Mouse (Mus musculus): ENCODE measurements around the gene Robo1. TPM values are rescaled to one million over a fixed set of nuclear protein-coding genes. Genes with fewer than 3 reads are reported as not detected.

The Robo1 gene
- total RNA-seq, 2 experiments from 2014 or later: 75.0 to 75.7 TPM

DNA sequence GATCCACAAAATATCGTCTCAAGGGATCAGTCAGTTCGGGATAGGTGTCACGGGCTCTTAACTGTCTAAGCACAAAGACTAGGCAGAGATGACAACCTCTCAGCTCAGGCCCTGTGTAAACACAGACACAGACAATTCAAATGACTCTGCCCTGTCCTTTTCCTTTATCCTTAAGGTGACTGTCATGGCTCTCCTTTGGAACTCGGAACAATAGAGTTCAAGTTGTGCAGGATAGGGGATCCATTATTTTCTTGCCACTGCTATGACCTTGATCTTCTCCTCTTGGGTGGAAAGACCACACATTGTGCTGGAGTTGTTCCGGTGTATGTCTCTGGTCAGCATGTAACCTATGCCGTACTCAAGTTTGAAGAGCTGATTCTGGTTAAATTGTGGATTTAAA is 395.4 kb downstream of the Robo1 start:
- intact Hi-C loops (cut with DNase I): no loop called here

GRCm38 (mm10) chr16:72705851-72706250 is 397.7 kb downstream of the Robo1 start:
- intact Hi-C loops (cut with DNase I): no loop called here

More for the DNA sequence above, 395.4 kb downstream of the Robo1 start:
- no peak for DNase-seq (ENCODE audit: low spot score in 2 of 2)

GRCm38 (mm10) chr16:72708526-72708925 is 400.4 kb downstream of the Robo1 start:
- DNase-seq (ENCODE audit: low spot score in 2 of 2): no peak
- intact Hi-C loops (cut with DNase I): no loop called here

More at GRCm38 (mm10) chr16:72705851-72706250, 397.7 kb downstream of the Robo1 start:
- no peak for DNase-seq (ENCODE audit: low spot score in 2 of 2)

DNA sequence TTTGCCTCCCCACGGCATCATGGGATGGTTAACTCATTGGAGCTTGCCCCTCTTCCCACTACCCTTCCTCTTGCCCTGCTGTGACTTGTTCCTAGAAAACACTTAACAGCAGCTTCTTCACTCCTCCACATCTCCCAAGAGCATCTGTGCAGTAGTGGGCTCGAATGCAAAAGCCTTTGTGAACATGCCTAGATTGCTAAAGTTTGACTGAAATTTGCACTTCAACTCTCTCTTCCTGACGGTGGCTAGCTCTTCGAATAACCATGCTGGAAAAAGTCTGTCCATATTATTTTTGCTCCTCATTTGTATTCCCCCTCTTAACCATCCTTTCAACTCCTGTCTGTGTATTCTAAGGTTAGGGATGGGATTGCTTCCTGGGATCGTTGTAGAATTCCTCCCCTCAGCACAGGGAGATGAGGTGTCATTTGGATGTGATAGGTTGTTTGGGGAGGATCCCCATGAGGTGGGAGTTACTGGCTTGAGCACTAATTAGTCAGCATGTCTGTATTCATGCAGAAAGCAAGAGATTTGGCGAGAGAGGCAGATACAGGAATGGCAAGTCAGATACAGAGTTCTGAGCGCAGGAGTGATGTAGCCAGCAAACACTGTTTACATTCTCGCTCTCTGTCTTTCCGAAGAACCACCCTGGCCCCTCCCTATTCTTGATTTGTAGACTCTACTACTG is 409.2 kb downstream of the Robo1 start:
- no peak for DNase-seq (ENCODE audit: low spot score in 2 of 2)
- intact Hi-C loops (cut with DNase I): no loop called here

- intact Hi-C loops (cut with DNase I): no loop called here
Measured at GRCm38 (mm10) chr16:72719063-72719462, 411.0 kb downstream of the Robo1 start.

DNA sequence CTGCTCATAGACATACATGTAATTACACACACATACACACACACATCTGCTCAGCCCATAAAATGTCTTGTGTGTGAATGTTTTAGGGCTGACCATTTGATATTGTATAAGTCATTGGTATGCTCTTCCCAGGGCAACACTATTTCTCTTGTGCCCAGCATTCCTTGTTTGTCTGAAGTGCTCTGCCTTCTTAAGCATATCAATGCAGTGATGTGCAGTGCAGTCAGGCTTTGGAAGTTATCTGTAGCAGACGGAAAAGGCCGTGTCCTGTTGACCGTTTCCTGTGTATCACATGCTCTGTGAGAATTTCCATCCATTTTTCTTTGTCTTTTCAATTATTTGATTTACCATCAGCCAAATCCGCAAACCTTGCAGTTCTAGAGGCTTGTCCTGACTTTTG is 412.9 kb downstream of the Robo1 start:
- DNase-seq (ENCODE audit: low spot score in 2 of 2): no peak
- intact Hi-C loops (cut with DNase I): no loop called here

More at GRCm38 (mm10) chr16:72719063-72719462, 411.0 kb downstream of the Robo1 start:
- no peak for DNase-seq (ENCODE audit: low spot score in 2 of 2)

GRCm38 (mm10) chr16:72721713-72722481 is 413.8 kb downstream of the Robo1 start:
- no peak for DNase-seq (ENCODE audit: low spot score in 2 of 2)
- intact Hi-C loops (cut with DNase I): no loop called here

DNA sequence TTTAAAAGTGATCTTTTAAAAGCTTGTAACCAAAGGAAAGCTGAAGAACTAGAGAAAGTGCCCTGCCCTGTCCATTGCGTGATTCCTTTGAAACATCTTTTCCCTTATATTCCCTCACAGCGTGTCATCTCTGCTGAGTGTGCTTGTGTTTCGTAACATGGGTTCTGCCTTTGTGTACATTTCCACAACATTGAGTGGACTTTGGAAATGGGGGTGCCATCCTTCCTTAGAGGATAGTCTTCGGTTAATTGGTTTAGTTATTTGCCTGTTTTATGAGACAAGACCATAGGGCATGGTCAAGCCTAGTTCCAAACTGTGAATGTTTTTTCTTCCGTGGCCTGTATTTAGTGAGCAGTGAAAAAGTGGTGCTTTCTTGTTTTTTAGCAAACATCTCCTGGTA is 426.1 kb downstream of the Robo1 start:
- DNase-seq (ENCODE audit: low spot score in 2 of 2): no peak
- intact Hi-C loops (cut with DNase I): no loop called here

GRCm38 (mm10) chr16:72735175-72735574 is 427.1 kb downstream of the Robo1 start:
- DNase-seq (ENCODE audit: low spot score in 2 of 2): no peak
- intact Hi-C loops (cut with DNase I): no loop called here

DNA sequence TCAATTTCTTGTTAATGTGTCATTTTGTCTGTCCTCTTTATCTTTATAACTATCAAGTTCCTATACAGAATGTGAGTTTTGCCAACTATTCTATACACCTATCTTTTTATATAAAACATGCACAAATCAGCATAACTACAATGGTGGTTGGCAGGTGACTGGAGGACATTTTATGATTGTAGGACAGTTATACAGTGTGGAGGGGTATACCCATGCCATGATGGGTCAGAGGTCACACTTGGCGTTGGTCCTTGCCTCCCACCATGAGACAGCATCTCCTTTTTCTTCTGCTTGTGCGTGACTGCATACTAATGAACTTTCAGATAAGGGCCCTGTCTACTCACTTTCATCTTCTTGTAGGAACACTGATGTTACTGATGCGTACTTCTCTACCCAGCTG is 427.5 kb downstream of the Robo1 start:
- no peak for DNase-seq (ENCODE audit: low spot score in 2 of 2)
- intact Hi-C loops (cut with DNase I): no loop called here

- no peak for DNase-seq (ENCODE audit: low spot score in 2 of 2)
- intact Hi-C loops (cut with DNase I): no loop called here
Measured at GRCm38 (mm10) chr16:72737154-72737553, 429.0 kb downstream of the Robo1 start.

GRCm38 (mm10) chr16:72740218-72740617 is 432.1 kb downstream of the Robo1 start:
- DNase-seq (ENCODE audit: low spot score in 2 of 2): peak in 1 of 2 experiments; percentile 45
- intact Hi-C loops (cut with DNase I): no loop called here

DNA sequence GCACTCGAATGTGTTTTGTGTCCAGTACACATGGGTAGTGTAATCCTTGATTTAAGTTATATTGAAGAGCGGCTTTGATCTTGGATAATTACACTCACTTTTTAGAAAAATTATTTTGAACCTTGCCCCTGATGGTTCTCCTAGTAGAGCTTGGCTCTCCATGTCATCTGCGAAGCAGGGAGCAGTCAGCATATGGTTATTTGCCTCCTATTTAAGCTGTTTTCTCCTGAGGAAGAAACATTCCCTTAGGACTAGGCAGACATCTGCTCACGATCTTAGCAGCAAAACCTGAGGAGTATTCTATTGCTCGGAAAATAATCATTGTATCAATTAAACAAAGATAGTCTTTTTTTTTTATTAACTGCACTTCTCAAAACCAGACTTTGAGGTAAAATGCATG is 439.6 kb downstream of the Robo1 start:
- intact Hi-C loops (cut with DNase I): no loop called here
- no peak for DNase-seq (ENCODE audit: low spot score in 2 of 2)

- no peak for DNase-seq (ENCODE audit: low spot score in 2 of 2)
- intact Hi-C loops (cut with DNase I): no loop called here
Measured at GRCm38 (mm10) chr16:72765128-72765913, 457.2 kb downstream of the Robo1 start.

DNA sequence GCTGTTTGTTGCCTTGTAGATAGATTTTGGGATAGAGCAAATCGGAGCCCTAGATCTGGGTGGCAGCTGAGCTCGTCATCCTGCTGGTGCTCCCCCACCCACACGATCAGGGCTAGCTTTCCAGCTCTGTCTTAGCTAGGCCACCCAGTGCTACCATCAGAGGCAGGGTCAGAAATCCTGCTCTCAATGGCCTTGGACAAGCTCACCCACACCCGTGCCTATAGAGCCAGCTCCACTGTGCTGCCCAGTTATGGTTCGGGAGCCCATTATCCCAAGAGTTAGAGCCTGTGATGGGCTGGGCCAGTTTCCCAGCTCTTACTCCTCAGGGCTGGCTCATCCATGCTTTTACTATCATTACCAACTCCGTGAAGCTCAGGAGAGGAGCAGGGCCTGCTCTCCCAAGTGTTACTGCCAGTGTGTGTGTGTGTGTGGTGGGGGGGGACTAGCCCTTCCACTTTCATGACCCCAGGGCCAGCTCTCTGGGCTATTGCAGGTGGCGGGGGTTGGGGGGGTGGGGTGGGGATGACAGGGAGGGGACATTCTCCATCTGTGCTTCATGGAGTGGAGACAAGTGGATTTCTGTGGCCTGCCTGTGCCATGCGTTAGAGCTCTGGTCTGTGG is 461.2 kb downstream of the Robo1 start:
- intact Hi-C loops (cut with DNase I): no loop called here
- DNase-seq (ENCODE audit: low spot score in 2 of 2): no peak

GRCm38 (mm10) chr16:72772348-72772747 is 464.2 kb downstream of the Robo1 start:
- intact Hi-C loops (cut with DNase I): no loop called here

DNA sequence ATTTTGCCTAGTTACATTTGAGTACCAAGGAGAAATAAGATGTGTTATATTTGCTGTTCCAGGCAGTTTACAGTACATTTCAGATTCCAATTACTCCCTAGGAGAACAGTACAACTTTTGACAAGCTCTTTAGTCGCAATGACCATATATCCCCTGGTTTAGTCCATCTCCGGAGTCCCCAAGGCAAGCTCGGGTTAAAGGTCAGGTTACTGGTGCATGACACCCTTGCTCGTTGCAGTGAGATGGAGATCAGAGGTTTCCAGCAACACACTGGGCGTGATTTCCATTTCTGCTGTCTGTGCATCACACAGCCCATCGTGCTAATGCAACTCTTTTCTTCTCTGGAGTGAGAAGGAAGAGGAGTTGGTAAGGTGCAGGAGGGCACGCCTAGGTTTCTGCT is 464.9 kb downstream of the Robo1 start:
- no peak for DNase-seq (ENCODE audit: low spot score in 2 of 2)
- intact Hi-C loops (cut with DNase I): no loop called here

More at GRCm38 (mm10) chr16:72772348-72772747, 464.2 kb downstream of the Robo1 start:
- no peak for DNase-seq (ENCODE audit: low spot score in 2 of 2)

DNA sequence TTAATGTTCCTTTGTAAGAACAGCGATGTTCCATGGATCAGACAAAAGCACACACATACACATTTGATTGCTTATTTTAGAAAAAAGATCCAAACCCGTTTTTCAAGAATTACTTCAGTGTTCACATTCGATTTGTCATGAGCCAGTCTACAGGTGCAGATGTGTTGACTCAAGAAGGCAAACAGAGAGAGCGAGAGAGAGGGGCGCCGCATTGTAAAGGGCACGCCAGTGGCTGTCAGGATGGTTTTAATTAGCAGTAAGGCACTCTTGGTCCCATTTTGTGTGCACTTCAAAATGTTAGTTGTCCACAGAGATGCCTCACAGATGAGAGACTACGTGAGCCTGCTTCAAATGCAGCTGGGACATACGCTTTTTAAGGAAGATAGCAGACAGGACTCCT is 470.4 kb downstream of the Robo1 start:
- DNase-seq (ENCODE audit: low spot score in 2 of 2): no peak
- intact Hi-C loops (cut with DNase I): no loop called here

- intact Hi-C loops (cut with DNase I): no loop called here
- no peak for DNase-seq (ENCODE audit: low spot score in 2 of 2)
Measured at GRCm38 (mm10) chr16:72782171-72782570, 474.1 kb downstream of the Robo1 start.

DNA sequence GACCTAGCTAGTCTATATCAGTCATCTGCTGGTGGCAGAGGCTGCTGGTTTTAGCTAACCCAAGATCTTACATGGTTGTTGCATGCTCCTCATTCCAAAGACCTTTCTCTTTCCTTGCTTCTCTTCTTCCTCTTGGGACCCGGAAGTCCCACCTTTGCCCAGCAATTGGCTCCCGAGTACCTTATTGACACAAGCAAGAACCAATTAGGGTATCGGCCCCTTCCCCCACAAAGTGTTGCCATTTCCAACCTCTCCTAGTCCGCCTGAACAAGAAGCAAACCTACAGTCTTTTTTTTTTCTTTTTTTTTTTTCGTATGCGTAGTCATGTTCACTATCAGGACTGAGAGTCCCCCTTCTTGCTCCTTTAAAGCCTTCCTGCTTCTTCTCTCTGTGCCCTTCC is 478.0 kb downstream of the Robo1 start:
- intact Hi-C loops (cut with DNase I): no loop called here

More for the DNA sequence above, 478.0 kb downstream of the Robo1 start:
- no peak for DNase-seq (ENCODE audit: low spot score in 2 of 2)
